Mouse (Mus musculus): Measurements from ENCODE around the gene Skint7. TPM values are rescaled to one million over a fixed set of nuclear protein-coding genes. Genes with fewer than 3 reads are reported as not detected.
"Not testable (repeated sequence)": the region's sequence is repeated elsewhere in the genome, so short reads cannot be mapped to it uniquely, and the experiment has no call there.

Gene Skint7
- not detected in 2 replicates for polyA plus RNA-seq (2015; fragmentation: Nextera tagmentation; extraction: Ambion mirVana)

DNA sequence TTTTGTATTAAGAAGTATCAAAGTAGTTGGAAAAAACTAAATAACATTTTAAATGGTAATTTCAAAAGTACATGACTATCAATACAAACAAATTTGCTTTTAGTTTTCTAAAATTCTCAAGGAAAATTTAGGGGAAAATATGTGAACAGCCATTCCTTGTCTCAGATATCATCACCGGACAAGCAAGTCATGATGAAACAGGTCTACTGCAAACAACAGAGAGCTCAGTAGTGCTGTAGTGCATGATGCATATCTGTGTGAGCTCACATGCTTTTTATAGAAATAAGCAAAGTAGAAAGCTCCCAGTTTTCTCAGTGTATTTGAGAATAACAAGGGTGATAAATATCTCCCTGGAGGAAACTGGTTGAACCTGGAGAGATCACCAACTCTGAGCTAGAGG lies at the start of gene Skint7:
TSS of gene Skint7 (plus strand) at position 301 of the 400 bp plus-strand sequence.
- 93% methylated on average over 1 of the region's 1 CpGs for WGBS
- Histone ChIP-seq H3K27me3 (no peaks in the 10 kb centered on the region), H3K9me3 (no peaks in the 10 kb centered on the region), H3K4me2 (no peak within 1 kb of the TSS), H3K9ac (no peak within 1 kb of the TSS), H3K36me3 (no peaks in the 10 kb centered on the region), H3K4me1 (replicated peaks) (no peaks in the 10 kb centered on the region), H3K4me3 (no peak within 1 kb of the TSS), H3K27ac (replicated peaks) (no peak within 1 kb of the TSS)
- no peak for ATAC-seq (ENCODE audit: low read depth)

DNA sequence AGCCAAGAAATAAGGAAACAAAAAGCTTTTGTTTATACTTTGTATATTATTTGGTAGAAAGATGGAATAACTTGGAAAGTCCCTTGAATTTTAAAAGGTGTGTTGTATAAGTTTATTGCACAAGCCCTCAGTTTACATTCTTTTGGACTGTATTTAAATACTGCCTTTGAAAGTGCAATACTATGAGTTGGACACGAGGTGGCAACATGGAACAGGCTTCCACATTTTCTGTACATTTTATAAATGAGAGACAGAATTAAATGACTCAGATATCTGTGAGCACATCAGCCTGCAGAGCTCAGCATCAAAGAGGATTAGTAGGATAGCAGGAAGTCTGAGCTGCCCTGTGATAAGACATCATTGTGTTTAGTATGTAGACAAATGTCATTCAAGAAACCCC lies 11.4 kb upstream of the Skint7 start:
- Histone ChIP-seq H3K4me2 (no peak overlapping the region), H3K27ac (replicated peaks) (no peak overlapping the region), H3K9me3 (no peaks in the 10 kb centered on the region), H3K4me3 (no peak overlapping the region), H3K9ac (no peak overlapping the region), H3K27me3 (no peaks in the 10 kb centered on the region), H3K36me3 (no peaks in the 10 kb centered on the region), H3K4me1 (replicated peaks) (no peaks in the 10 kb centered on the region)
- 29% methylated on average over 1 of the region's 1 CpGs for WGBS
- no peak for ATAC-seq (ENCODE audit: low read depth)

DNA sequence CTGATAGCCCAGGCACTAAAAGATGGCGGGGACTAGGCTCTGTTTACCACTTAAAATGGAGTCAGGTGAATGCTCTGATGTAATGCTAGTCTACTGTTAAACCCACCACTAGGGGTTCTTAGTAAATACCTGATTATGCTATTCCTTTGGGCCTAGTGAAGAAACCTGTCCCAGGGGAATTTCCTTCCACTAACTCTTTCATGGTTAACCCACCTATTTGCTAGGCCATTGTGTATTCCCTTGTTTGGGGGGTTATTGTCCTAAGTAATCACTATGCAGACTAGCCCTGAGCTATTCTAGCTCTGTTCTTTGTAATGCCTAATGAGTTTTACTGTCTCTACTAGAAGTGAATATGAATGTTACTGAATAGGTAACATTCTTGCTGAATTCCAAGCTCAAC lies 9.5 kb upstream of the Skint7 start:
- not testable (repeated sequence) for H3K36me3 ChIP-seq; H3K9me3 ChIP-seq; H3K27me3 ChIP-seq; H3K4me2 ChIP-seq; H3K4me3 ChIP-seq; ATAC-seq (ENCODE audit: low read depth); H3K27ac ChIP-seq (replicated peaks); H3K9ac ChIP-seq; H3K4me1 ChIP-seq (replicated peaks)
- 84% methylated on average over 1 of the region's 1 CpGs for WGBS

DNA sequence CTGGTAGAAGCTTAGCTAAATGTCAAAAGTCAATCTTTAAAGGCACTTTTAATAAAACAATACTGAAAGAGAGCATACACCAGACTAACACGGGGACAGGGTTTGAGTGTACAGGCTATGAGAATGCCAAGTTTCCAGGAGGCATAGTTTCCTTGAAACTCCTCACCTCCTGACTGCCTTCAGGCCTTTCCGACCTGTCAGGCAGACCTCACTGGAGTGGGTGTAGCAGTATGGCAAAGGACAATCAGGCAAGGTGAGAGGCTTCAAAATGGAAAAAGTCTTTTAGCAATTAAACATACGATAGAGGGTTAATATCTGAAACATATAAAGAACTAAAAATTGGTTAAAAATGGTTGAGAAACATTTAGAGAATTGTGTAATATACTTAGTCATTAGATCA lies 9.1 kb upstream of the Skint7 start:
- Histone ChIP-seq H3K9me3 (no peaks in the 10 kb centered on the region), H3K9ac (no peak overlapping the region), H3K4me2 (no peak overlapping the region), H3K27ac (replicated peaks) (no peak overlapping the region), H3K4me1 (replicated peaks) (no peaks in the 10 kb centered on the region), H3K4me3 (no peak overlapping the region), H3K27me3 (no peaks in the 10 kb centered on the region), H3K36me3 (no peaks in the 10 kb centered on the region)
- WGBS, result 87% methylated on average over 3 of the region's 3 CpGs
- no peak for ATAC-seq (ENCODE audit: low read depth)

DNA sequence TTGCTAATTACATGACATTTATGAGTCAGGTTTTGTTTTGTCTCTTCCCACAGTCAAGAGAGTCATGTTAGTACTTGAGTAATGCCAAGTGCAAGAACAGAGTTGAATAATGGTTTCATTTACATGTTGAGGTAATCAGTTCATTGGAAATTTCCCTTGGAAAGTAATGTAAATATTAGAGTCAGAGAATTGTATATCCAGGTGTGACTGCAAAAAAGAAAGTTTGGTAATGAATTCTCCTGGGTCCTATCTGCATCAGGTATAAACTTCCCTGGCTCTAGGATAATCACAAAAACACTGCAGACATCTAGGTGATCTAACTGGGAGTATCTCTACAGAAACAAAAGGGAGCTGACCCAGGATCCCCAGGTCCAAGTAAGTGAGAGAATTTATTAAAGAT lies 33.2 kb downstream of the Skint7 start, which contains the start of gene Skint1:
TSS of gene Skint1 (plus strand) at position 301 of the 400 bp plus-strand sequence.
- ATAC-seq (ENCODE audit: low read depth), result no peak
- H3K4me1 ChIP-seq (replicated peaks), result no peaks in the 10 kb centered on the region
- no peak within 1 kb of the TSS for H3K9ac ChIP-seq
- H3K4me3 ChIP-seq, result no peak within 1 kb of the TSS
- no peak within 1 kb of the TSS for H3K4me2 ChIP-seq
- H3K36me3 ChIP-seq, result no peaks in the 10 kb centered on the region
- H3K9me3 ChIP-seq, result no peaks in the 10 kb centered on the region
- H3K27me3 ChIP-seq, result no peaks in the 10 kb centered on the region
- no peak within 1 kb of the TSS for H3K27ac ChIP-seq (replicated peaks)

Other genes starting within 250 kb of the Skint7 start
- gene Slc5a9, start 70.0 kb upstream of the Skint7 start, polyA plus RNA-seq (2015; fragmentation: Nextera tagmentation; extraction: Ambion mirVana), result 0.14 TPM in 1 of 2 replicates, not detected in the other
- gene Skint8, start 53.5 kb upstream of the Skint7 start, polyA plus RNA-seq (2015; fragmentation: Nextera tagmentation; extraction: Ambion mirVana), result not detected in 2 replicates
- not detected in 2 replicates for gene Skint1, start 33.3 kb downstream of the Skint7 start, polyA plus RNA-seq (2015; fragmentation: Nextera tagmentation; extraction: Ambion mirVana)
- gene Skint4, start 99.1 kb downstream of the Skint7 start, polyA plus RNA-seq (2015; fragmentation: Nextera tagmentation; extraction: Ambion mirVana), result not detected in 2 replicates

Data from neural tube, embryonic 13.5 days (tissue).